8 mouse cellular contexts compared by ENCODE assay signal in the genomic region with DNA sequence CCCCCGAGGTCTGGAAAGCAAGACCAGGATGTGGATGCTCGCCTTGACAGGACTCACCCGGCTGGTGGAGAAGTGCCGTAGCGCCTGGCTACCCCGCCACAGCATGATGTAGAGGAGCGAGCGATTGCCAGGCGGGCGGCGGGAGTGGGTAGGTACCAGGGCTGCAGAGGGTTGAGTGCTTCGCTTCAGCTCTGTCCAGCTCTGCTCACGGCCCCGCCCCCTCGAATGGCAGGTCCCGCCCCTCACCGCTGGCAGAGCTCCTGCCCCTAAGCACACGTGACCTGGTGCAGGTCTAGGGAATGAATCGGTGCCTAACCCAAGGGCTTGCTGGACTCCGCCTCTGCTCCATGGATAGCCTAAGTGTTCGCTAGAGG. TPM values are rescaled to one million over a fixed set of nuclear protein-coding genes. Genes with fewer than 3 reads are reported as not detected.
DNase-seq lines count a peak whose midpoint lies in the region; ATAC-seq and TF ChIP-seq lines count a peak whose summit lies in the region.

TSS of gene Aldh1l2 (minus strand) at position 231 of the 374 bp plus-strand sequence.

- peaks cover 20% of the 10 kb centered on the region for H3K4me1 ChIP-seq in heart, embryonic 13.5 days
- no peaks in the 10 kb centered on the region; the same call in 1 of the 2 replicates for H3K4me1 ChIP-seq in kidney, postnatal 0 days (replicated peaks; ENCODE audit: insufficient read depth, low read length)
- no peaks in the 10 kb centered on the region for H3K4me1 ChIP-seq in liver, embryonic 12.5 days
- H3K4me1 ChIP-seq in stomach, postnatal 0 days (replicated peaks; ENCODE audit: control insufficient read depth, insufficient read depth), result no peaks in the 10 kb centered on the region

- H3K27ac ChIP-seq in heart, embryonic 13.5 days (replicated peaks), result peak within 1 kb of the TSS; percentile 79
- H3K27ac ChIP-seq in kidney, postnatal 0 days, result no peak within 1 kb of the TSS
- no peak within 1 kb of the TSS for H3K27ac ChIP-seq in liver, embryonic 12.5 days
- peak within 1 kb of the TSS; percentile 18; the same call in 1 of the 2 replicates for H3K27ac ChIP-seq in stomach, postnatal 0 days (replicated peaks)

- H3K9ac ChIP-seq in heart, embryonic 13.5 days, result peak within 1 kb of the TSS; percentile 78
- H3K9ac ChIP-seq in kidney, postnatal 0 days (ENCODE audit: low read depth, low read length), result peak within 1 kb of the TSS; percentile 50
- no peak within 1 kb of the TSS for H3K9ac ChIP-seq in liver, embryonic 12.5 days
- peak within 1 kb of the TSS; percentile 59 for H3K9ac ChIP-seq in stomach, postnatal 0 days (ENCODE audit: low read length)

- no peaks in the 10 kb centered on the region for H3K36me3 ChIP-seq in heart, embryonic 13.5 days
- no peaks in the 10 kb centered on the region for H3K36me3 ChIP-seq in kidney, postnatal 0 days (ENCODE audit: insufficient read depth, low read length)
- no peaks in the 10 kb centered on the region for H3K36me3 ChIP-seq in liver, embryonic 12.5 days
- no peaks in the 10 kb centered on the region for H3K36me3 ChIP-seq in stomach, postnatal 0 days (ENCODE audit: control insufficient read depth, insufficient read depth, low read length)

- H3K9me3 ChIP-seq in heart, embryonic 13.5 days, result no peaks in the 10 kb centered on the region
- H3K9me3 ChIP-seq in kidney, postnatal 0 days (replicated peaks; ENCODE audit: low read length), result no peaks in the 10 kb centered on the region
- H3K9me3 ChIP-seq in liver, embryonic 12.5 days (replicated peaks), result no peaks in the 10 kb centered on the region
- H3K9me3 ChIP-seq in stomach, postnatal 0 days (ENCODE audit: control insufficient read depth, low read length), result no peaks in the 10 kb centered on the region

- ATAC-seq in erythroid progenitor cell, adult 5-6 weeks (replicated peaks; ENCODE audit: low FRiP score, poor library complexity, severe bottlenecking), result peak; percentile 59; the same call in 1 of the 2 replicates
- ATAC-seq in heart, embryonic 13.5 days (ENCODE audit: extremely low read depth, insufficient number of reproducible peaks, low FRiP score, low TSS enrichment), result peak; percentile 86
- ATAC-seq in kidney, postnatal 0 days (replicated peaks; ENCODE audit: low FRiP score, low read depth), result peak; percentile 96
- ATAC-seq in liver, embryonic 12.5 days, result peak; percentile 88
- ATAC-seq in stomach, postnatal 0 days (ENCODE audit: low FRiP score, low TSS enrichment), result peak; percentile 97

- TF ChIP-seq CTCF in brain, embryonic 14.5 days (IDR thresholded peaks at IDR 0.05; ENCODE audit: borderline replicate concordance, extremely low read depth, insufficient read depth, insufficient read length), result no peak
- no peak for TF ChIP-seq CTCF in kidney, postnatal 0 days (IDR thresholded peaks at IDR 0.05; ENCODE audit: low read depth)
- 0 out of 2 replicates have a peak, but pooled peaks have one; percentile 1 for TF ChIP-seq CTCF in stomach, postnatal 0 days (IDR thresholded peaks at IDR 0.05; ENCODE audit: low read depth)

- peak; percentile 42; the same call in 1 of the 2 replicates for TF ChIP-seq POLR2A in brain, embryonic 14.5 days (IDR thresholded peaks at IDR 0.05; ENCODE audit: borderline replicate concordance, extremely low read depth, insufficient read depth, insufficient read length, poor library complexity, severe bottlenecking)

- peak within 1 kb of the TSS; percentile 57 for H3K4me3 ChIP-seq in heart, embryonic 13.5 days
- peak within 1 kb of the TSS; percentile 36 for H3K4me3 ChIP-seq in kidney, postnatal 0 days (replicated peaks; ENCODE audit: low read depth, low read length)
- H3K4me3 ChIP-seq in liver, embryonic 12.5 days, result peak within 1 kb of the TSS; percentile 40
- peak within 1 kb of the TSS; percentile 43 for H3K4me3 ChIP-seq in stomach, postnatal 0 days (ENCODE audit: low read depth, low read length)

- H3K4me2 ChIP-seq in heart, embryonic 13.5 days, result peak within 1 kb of the TSS; percentile 88
- H3K4me2 ChIP-seq in kidney, postnatal 0 days (ENCODE audit: low read length), result peak within 1 kb of the TSS; percentile 68
- H3K4me2 ChIP-seq in liver, embryonic 12.5 days, result peak within 1 kb of the TSS; percentile 65
- H3K4me2 ChIP-seq in stomach, postnatal 0 days (replicated peaks; ENCODE audit: low read depth), result peak within 1 kb of the TSS; percentile 85

- peak; percentile 56 for DNase-seq in CD4-positive helper T cell, adult 2 months (ENCODE audit: low read depth, low spot score)
- DNase-seq in brain, embryonic 14.5 days (ENCODE audit: low read depth), result peak; percentile 93
- peak; percentile 83 for DNase-seq in kidney, postnatal 0 days (ENCODE audit: low spot score)
- DNase-seq in naive thymus-derived CD4-positive, alpha-beta T cell, adult 2 months (ENCODE audit: low read depth), result peak; percentile 43
- DNase-seq in stomach, postnatal 0 days (ENCODE audit: low spot score), result peak; percentile 89

- no peak for TF ChIP-seq EP300 in stomach, postnatal 0 days (optimal IDR thresholded peaks at IDR 0.05)

- H3K27me3 ChIP-seq in heart, embryonic 13.5 days (replicated peaks), result peaks cover 8% of the 10 kb centered on the region; the same call in 1 of the 2 replicates
- H3K27me3 ChIP-seq in kidney, postnatal 0 days (ENCODE audit: insufficient read depth, low read length), result no peaks in the 10 kb centered on the region
- peaks cover 63% of the 10 kb centered on the region for H3K27me3 ChIP-seq in liver, embryonic 12.5 days (replicated peaks)
- H3K27me3 ChIP-seq in stomach, postnatal 0 days (ENCODE audit: control insufficient read depth, insufficient read depth, low read length), result 0 out of 2 replicates have a peak, but pooled peaks cover 2% of the 10 kb centered on the region

- WGBS in heart, embryonic 13.5 days, result under 1% methylated on average over 21 of the region's 21 CpGs
- under 1% methylated on average over 21 of the region's 21 CpGs for WGBS in kidney, postnatal 0 days
- WGBS in liver, embryonic 12.5 days (ENCODE audit: insufficient replicate concordance), result 1% methylated on average over 21 of the region's 21 CpGs
- 1% methylated on average over 21 of the region's 21 CpGs for WGBS in stomach, postnatal 0 days

RNA-seq across cellular contexts. Expression of gene Aldh1l2, which starts in this region (rescaled TPM):
- 21.6 and 24.4 TPM in 2 replicates for polyA plus RNA-seq in brain, embryonic 14.5 days (2012; rRNA removed)
- total RNA-seq in erythroid progenitor cell, adult 5-6 weeks (2015; ENCODE audit: low replicate concordance), result not detected in 2 replicates
- not detected in 2 replicates for total RNA-seq in erythroid progenitor cell, adult 5-6 weeks (2017; ENCODE audit: low replicate concordance)
- 9.1 and 10.4 TPM in 2 replicates for polyA plus RNA-seq in heart, embryonic 13.5 days (2015; fragmentation: Nextera tagmentation; extraction: Ambion mirVana)
- 0.29 and 0.47 TPM in 2 replicates for polyA plus RNA-seq in kidney, postnatal 0 days (2015; fragmentation: Nextera tagmentation; extraction: Ambion mirVana)
- polyA plus RNA-seq in liver, embryonic 12.5 days (2016; fragmentation: Nextera tagmentation; extraction: Ambion mirVana), result 0.17 and 0.25 TPM in 2 replicates
- polyA plus RNA-seq in stomach, postnatal 0 days (2015; fragmentation: Nextera tagmentation; extraction: Ambion mirVana), result 0.88 and 1.2 TPM in 2 replicates

Comparison
In these comparisons a context has a peak if more than half of its experiments do, and no peak if none do; other contexts are left out.
1. Peak in ATAC-seq in erythroid progenitor cell, adult 5-6 weeks; RNA of the gene not detected or under 1 TPM.
2. Peak in DNase-seq, ATAC-seq, H3K4me3 ChIP-seq, H3K9ac ChIP-seq and H3K4me2 ChIP-seq in kidney, postnatal 0 days; RNA of the gene not detected or under 1 TPM.
3. Peak in ATAC-seq, H3K4me3 ChIP-seq and H3K4me2 ChIP-seq in liver, embryonic 12.5 days; RNA of the gene not detected or under 1 TPM.
4. DNase-seq: peak in every context shown above with its lines; median percentile 93 in brain, embryonic 14.5 days; 89 in stomach, postnatal 0 days; 83 in kidney, postnatal 0 days; 56 in CD4-positive helper T cell, adult 2 months; 43 in naive thymus-derived CD4-positive, alpha-beta T cell, adult 2 months.
5. H3K27ac ChIP-seq: peak in heart, embryonic 13.5 days (single experiment) and stomach, postnatal 0 days (single experiment); none in kidney, postnatal 0 days (single experiment) and liver, embryonic 12.5 days (single experiment).
6. Peak in every context shown above with its lines, with median percentiles within 50 percentile points of each other: ATAC-seq, H3K4me2 ChIP-seq and H3K4me3 ChIP-seq.